Mouse (Mus musculus) liver, embryonic 14.5 days (tissue): Measurements from ENCODE around the gene Sh2d3c.

ENCODE experiments used
- CTCF ChIP-seq: IDR thresholded peaks from 2 replicates; pipeline ENCODE4 v1.5.1; 2016; ENCODE audit warnings: antibody characterized with exemption, low read depth, control low read depth
- EP300 ChIP-seq: IDR thresholded peaks from 2 replicates; pipeline ENCODE4 v1.6.1; 2016; ENCODE audit warnings: antibody characterized with exemption, low read depth

DNA sequence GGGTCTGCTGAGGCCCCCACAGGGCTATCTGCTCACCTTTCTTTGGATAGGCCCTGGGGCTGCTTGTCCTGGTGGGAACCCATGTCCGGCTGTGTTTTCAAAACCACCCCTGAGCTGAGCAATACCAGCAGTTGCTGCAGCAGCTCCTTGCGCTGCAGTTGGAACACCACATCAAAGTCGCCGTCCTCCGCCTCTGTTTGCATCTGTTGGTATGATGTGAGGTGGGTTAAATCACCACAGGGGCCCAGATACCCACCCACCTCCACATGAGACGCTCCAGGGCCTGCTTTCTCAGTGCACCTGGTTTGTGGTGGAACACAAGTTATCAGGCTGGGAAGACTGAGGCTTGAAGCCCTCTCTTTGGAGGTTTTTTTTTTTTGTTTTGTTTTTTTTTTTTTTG lies 57.2 kb downstream of the Sh2d3c start:
- no peak for TF ChIP-seq CTCF
- no peak for TF ChIP-seq EP300
